Mouse (Mus musculus) stomach, postnatal 0 days (tissue): ENCODE measurements around the gene 2300002M23Rik. TPM values are rescaled to one million over a fixed set of nuclear protein-coding genes. Genes with fewer than 3 reads are reported as not detected.

ENCODE experiments used
- ATAC-seq: fragments of 200-750 bp; cut with Nextera tagmentation; 2 replicates; pipeline ENCODE4 v1.8.0; 2017; ENCODE audit not compliant: low FRiP score, low TSS enrichment
- DNase-seq: peaks from one replicate; pipeline ENCODE4 v3.0.0-alpha.2; 2016; ENCODE audit warnings: low spot score
- H3K27ac ChIP-seq: fragments of 300-500 bp; sonication (generic); replicated peaks from 2 replicates; pipeline ENCODE4 v1.5.1; 2014; ENCODE audit warnings: mild to moderate bottlenecking, control low read depth
- H3K27me3 ChIP-seq: fragments of 300-500 bp; sonication (generic); 2 replicates; pipeline ENCODE4 v1.6.1; 2014; ENCODE audit warnings: low read length; ENCODE audit not compliant: control insufficient read depth, insufficient read depth
- H3K36me3 ChIP-seq: fragments of 300-500 bp; sonication (generic); 2 replicates; pipeline ENCODE4 v1.6.1; 2014; ENCODE audit warnings: low read length, mixed read lengths; ENCODE audit not compliant: control insufficient read depth, insufficient read depth
- H3K4me1 ChIP-seq: fragments of 300-500 bp; sonication (generic); replicated peaks from 2 replicates; pipeline ENCODE4 v1.6.1; 2014; ENCODE audit warnings: antibody characterized with exemption; ENCODE audit not compliant: control insufficient read depth, insufficient read depth
- H3K4me2 ChIP-seq: fragments of 300-500 bp; sonication (generic); replicated peaks from 2 replicates; pipeline ENCODE4 v1.6.1; 2014; ENCODE audit warnings: low read depth, mild to moderate bottlenecking, control low read depth, moderate library complexity
- H3K4me3 ChIP-seq: fragments of 300-500 bp; sonication (generic); 2 replicates; pipeline ENCODE4 v1.5.1; 2014; ENCODE audit warnings: low read depth, low read length, control low read depth
- H3K9ac ChIP-seq: fragments of 300-500 bp; sonication (generic); 2 replicates; pipeline ENCODE4 v1.6.1; 2014; ENCODE audit warnings: mild to moderate bottlenecking, low read length, control low read depth, mixed read lengths
- H3K9me3 ChIP-seq: fragments of 300-500 bp; sonication (generic); 2 replicates; pipeline ENCODE4 v1.6.1; 2016; ENCODE audit warnings: low read length; ENCODE audit not compliant: control insufficient read depth
- CTCF ChIP-seq: IDR thresholded peaks from 2 replicates; pipeline ENCODE4 v1.5.1; 2016; ENCODE audit warnings: antibody characterized with exemption, low read depth, mild to moderate bottlenecking, moderate library complexity
- EP300 ChIP-seq: optimal IDR thresholded peaks from 2 replicates; pipeline ENCODE3; 2016; ENCODE audit warnings: antibody characterized with exemption
- WGBS: fragments of 180-500 bp; shearing (Covaris S2); extraction: QIAGEN DNeasy Blood & Tissue Kit; methylation state at CpG from one replicate; pipeline ENCODE4 v1.1.7; 2014; 5-methylcytosine and 5-hydroxymethylcytosine counted together
- polyA plus RNA-seq: library from polyadenylated mRNA; unstranded; fragments of >200 nt; fragmentation: Nextera tagmentation; extraction: Ambion mirVana; gene quantifications from 2 replicates; pipeline ENCODE4 v1.2.1, GENCODE M21; 2015

Gene 2300002M23Rik
- polyA plus RNA-seq, 1 experiment from 2014 or later = 234 TPM

DNA sequence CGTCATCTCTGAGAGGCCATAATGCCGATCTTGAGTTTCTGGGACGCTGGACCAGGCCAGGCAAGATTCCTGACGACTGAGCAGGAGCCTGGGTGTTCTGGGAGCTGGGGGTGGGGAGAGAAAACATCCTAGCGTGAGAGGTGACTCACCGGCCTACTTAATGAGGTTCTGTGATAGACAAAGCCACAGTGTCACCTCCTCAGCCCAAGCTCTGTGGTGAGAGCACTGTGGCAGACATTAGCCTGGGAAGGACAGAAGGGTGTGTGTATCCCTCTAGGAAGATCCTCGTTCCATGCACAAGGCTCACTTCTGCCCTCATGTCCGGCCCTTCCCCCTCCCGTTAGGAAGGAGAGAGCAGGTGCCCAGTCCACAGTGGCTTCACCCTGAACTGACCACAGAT lies 9.9 kb upstream of the 2300002M23Rik start:
- no peak for TF ChIP-seq CTCF
- no peak for TF ChIP-seq EP300
- H3K9ac ChIP-seq = no peak overlapping the region
- DNase-seq (no peak), ATAC-seq (peak; percentile 78)
- no peaks in the 10 kb centered on the region for H3K36me3 ChIP-seq
- H3K27ac ChIP-seq = peak overlapping the region; percentile 56
- no peaks in the 10 kb centered on the region for H3K4me1 ChIP-seq
- H3K4me2 ChIP-seq = peak overlapping the region; percentile 25; the same call in 1 of the 2 replicates
- H3K4me3 ChIP-seq = no peak overlapping the region
- no peaks in the 10 kb centered on the region for H3K9me3 ChIP-seq
- WGBS = 54% methylated on average over 9 of the region's 9 CpGs
- no peaks in the 10 kb centered on the region for H3K27me3 ChIP-seq

DNA sequence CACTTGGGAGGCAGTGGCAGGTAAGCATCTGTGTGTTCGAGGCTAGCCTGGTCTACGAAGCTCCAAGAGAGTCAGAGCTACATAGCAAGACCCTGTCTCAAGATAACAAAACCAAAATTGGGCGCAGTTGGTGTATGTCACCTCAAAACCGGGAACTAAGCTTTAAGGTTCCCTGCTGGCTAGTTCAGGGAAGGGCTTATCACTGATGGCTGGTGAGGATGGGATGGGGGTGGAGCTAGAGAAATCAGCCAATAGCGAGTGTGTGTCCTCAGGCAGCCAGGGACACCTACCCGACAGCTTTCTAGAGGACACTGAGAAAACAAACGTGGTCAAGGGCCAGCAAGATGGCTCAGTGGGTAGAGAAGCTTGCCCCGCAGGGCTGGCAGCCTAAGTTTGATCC lies 9.0 kb upstream of the 2300002M23Rik start:
- TF ChIP-seq CTCF (no peak), EP300 (no peak)
- H3K36me3 ChIP-seq = no peaks in the 10 kb centered on the region
- DNase-seq (no peak), ATAC-seq (no peak)
- no peak overlapping the region for H3K4me3 ChIP-seq
- H3K4me1 ChIP-seq = no peaks in the 10 kb centered on the region
- no peaks in the 10 kb centered on the region for H3K27me3 ChIP-seq
- H3K27ac ChIP-seq = no peak overlapping the region
- no peaks in the 10 kb centered on the region for H3K9me3 ChIP-seq
- WGBS = 62% methylated on average over 8 of the region's 8 CpGs
- H3K9ac ChIP-seq = no peak overlapping the region
- H3K4me2 ChIP-seq = no peak overlapping the region

DNA sequence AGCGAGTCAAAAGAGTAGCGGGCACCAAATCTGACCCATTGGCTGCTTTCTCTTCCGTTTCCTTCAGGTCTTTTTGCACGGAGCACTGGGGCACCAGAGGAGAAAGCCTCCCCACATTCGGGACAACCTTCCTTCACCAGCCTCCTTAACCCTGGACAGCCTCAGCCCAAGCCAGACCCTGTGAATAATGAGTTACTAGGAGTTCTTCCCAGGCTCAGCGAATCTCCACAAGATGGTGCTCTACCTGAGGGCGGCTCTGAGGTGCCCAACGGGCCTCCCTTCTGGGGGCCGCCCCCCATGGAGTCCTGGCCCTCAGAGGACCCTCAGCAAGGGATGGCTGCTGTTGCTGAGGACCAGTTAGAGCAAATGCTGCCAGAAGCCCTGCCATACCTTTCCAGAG lies 517 bp downstream of the 2300002M23Rik start:
- Histone ChIP-seq H3K27me3 (no peaks in the 10 kb centered on the region), H3K9me3 (no peaks in the 10 kb centered on the region), H3K4me2 (no peak overlapping the region), H3K4me3 (no peak overlapping the region), H3K4me1 (no peaks in the 10 kb centered on the region), H3K36me3 (no peaks in the 10 kb centered on the region), H3K9ac (no peak overlapping the region), H3K27ac (no peak overlapping the region)
- ATAC-seq (no peak), DNase-seq (no peak)
- 28% methylated on average over 9 of the region's 9 CpGs for WGBS
- TF ChIP-seq EP300 = no peak
- TF ChIP-seq CTCF = peak; percentile 27; the same call in 1 of the 2 replicates

DNA sequence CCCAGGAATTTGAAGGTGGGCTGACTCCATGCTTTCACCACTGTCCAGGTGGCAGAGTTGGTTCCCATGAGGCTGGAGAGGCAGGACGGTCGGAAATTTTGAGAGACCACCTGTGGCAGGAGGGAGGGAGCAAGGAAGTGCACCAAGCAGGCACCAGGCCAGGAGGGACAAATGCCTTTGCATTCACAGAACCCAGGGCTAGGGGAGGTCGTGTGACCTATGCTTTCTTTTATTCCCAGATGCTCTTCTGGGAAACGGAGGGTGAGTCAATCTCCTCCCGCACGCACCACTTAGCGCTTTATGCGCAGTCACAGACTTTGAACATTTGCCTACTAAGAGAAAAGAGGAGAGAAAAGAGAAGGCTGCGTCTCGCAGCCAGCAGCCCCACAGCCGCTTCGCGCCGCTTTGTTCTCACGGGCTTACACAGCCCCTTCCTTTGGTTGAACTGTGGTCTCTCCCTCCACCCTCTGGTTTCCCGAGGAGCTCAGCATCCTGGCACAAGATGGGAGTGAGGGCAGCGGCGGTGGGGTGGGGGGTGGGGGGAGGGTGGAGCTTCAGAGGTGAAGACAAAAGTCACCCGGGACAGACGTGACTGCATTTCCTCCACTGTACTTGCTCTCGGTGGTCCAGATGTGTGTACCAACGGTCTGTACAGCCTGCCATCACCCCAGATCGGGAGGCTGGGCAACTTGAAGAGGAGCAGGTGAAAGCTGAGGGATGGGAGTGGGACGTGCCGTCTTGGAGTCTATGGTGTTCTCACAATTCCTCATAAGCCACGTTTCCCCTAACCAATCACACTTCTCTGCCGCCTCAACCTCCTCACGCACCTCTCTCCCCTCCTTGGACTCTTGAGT lies 2.1 kb downstream of the 2300002M23Rik start:
- Histone ChIP-seq H3K27me3 (no peaks in the 10 kb centered on the region), H3K36me3 (no peaks in the 10 kb centered on the region), H3K4me2 (peak overlapping the region; percentile 44), H3K4me3 (peak overlapping the region; percentile 21; the same call in 1 of the 2 replicates), H3K4me1 (no peaks in the 10 kb centered on the region), H3K27ac (no peak overlapping the region), H3K9me3 (no peaks in the 10 kb centered on the region), H3K9ac (0 out of 2 replicates have a peak overlapping the region, but pooled peaks have one; percentile 27)
- TF ChIP-seq CTCF = no peak
- TF ChIP-seq EP300 = no peak
- peak; percentile 18 for DNase-seq
- peak; percentile 38; the same call in 1 of the 2 replicates for ATAC-seq
- 8% methylated on average over 28 of the region's 28 CpGs for WGBS

DNA sequence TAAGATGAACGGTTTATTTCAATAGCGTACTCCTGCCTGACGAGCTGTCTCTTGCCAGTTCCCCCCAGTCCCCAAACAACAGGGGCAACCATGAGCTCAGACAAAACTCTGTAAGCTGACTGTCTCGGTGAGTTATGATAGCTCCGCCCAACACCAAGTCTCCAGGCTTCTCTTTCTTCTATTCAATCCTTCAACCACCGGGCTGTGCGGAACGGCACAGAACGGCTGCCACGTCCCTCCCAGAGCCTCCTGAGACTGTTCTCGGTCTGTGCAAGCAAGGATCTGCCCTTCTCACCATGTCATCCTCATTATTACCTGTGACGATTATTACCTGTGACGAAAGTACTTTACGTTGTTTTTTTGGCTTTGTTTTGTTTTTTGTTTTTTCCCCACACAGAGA lies 3.6 kb downstream of the 2300002M23Rik start:
- Histone ChIP-seq H3K4me2 (no peak overlapping the region), H3K9ac (no peak overlapping the region), H3K27me3 (no peaks in the 10 kb centered on the region), H3K36me3 (no peaks in the 10 kb centered on the region), H3K9me3 (no peaks in the 10 kb centered on the region), H3K4me3 (no peak overlapping the region), H3K4me1 (no peaks in the 10 kb centered on the region), H3K27ac (no peak overlapping the region; the same call in 1 of the 2 replicates)
- WGBS = 58% methylated on average over 14 of the region's 14 CpGs
- ATAC-seq = no peak
- no peak for DNase-seq
- TF ChIP-seq EP300 (no peak), CTCF (no peak)

DNA sequence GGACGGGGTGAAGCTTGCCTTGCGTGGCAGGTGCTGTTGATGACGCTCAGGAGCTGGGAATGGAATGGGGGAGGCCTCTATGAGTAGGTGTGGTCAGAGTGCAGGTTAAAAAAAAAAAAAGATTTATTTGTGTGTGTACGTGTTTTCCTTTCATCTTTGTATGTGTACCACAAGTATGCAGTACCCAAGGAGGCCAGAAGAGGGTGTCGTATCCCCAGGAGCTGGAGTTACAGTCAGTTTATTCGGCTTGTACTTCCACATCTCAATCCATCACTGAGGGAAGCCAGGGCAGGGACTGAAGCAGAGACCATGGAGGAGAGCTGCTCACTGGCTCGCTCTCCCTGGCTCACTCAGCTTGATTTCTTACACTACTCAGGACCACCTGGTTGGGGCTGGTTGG lies 4.2 kb downstream of the 2300002M23Rik start:
- TF ChIP-seq CTCF (peak; percentile 21; the same call in 1 of the 2 replicates), EP300 (no peak)
- H3K27ac ChIP-seq = no peak overlapping the region
- no peaks in the 10 kb centered on the region for H3K4me1 ChIP-seq
- no peak overlapping the region for H3K4me3 ChIP-seq
- no peaks in the 10 kb centered on the region for H3K9me3 ChIP-seq
- no peaks in the 10 kb centered on the region for H3K36me3 ChIP-seq
- WGBS = 95% methylated on average over 7 of the region's 7 CpGs
- no peak overlapping the region for H3K4me2 ChIP-seq
- ATAC-seq = no peak
- DNase-seq = no peak
- no peaks in the 10 kb centered on the region for H3K27me3 ChIP-seq
- no peak overlapping the region for H3K9ac ChIP-seq
